Mouse (Mus musculus) naive thymus-derived CD4-positive, alpha-beta T cell, adult 2 months (primary cell): ENCODE data around the gene Tjp2.

Experiments
- DNase-seq: peaks from one replicate; pipeline ENCODE4 v3.0.0-alpha.2; 2011; ENCODE audit warnings: low read depth

Tjp2 gene

DNA sequence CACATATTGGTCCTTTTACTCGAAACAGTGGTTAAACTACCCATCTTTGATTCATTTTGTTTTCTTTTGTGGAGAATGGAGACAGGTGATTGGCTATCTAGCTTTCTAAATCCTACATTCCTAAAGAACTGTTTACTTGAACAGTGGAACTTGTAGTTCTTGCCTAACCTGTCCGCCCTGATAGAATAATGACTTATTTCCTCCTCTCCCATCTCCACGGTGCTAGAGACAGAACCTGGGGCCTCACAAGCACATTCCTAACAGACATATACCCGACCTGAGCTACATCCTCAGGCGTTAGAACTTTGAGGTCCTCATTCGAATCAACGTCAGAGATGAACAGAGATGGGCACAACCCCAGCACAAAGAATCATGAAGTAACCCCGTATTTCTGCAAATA is 44.4 kb downstream of the Tjp2 start:
- DNase-seq, result no peak

DNA sequence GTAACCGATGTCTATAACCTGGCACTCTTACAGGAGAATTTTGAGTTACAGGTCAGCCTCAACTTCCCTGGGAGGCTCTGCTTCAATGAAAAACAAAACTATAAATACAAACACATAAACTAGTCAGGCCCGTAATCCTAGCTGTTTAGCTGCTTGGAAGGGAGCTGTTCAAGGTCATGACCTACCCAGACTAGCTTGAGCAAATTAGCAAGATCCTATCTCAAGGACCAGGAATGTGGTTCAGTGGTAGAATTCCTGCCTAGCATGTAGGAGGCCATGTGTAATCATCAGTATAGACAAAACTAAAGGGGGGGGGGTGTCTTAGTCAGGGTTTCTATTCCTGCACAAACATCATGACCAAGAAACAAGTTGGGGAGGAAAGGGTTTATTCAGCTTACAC is 46.7 kb downstream of the Tjp2 start:
- no peak for DNase-seq

DNA sequence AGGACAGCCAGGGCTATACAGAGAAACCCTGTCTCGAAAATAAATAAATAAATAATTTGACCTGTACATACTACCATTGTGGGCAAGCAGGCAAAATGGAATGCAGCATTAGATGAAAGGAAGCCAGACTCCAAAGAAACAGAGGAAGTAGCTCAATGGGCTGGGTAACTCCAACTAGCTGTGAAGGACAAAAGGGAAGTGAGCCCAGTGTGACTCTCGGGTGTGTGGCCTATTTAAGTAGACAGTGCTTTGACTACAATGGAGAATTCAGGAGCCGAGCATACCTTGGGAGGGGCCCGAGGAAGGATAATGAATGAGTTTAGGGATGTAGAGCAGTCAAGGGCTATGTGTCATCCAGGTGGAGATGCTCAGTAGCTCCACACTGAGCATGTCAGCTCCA is 48.1 kb downstream of the Tjp2 start:
- DNase-seq, result no peak

DNA sequence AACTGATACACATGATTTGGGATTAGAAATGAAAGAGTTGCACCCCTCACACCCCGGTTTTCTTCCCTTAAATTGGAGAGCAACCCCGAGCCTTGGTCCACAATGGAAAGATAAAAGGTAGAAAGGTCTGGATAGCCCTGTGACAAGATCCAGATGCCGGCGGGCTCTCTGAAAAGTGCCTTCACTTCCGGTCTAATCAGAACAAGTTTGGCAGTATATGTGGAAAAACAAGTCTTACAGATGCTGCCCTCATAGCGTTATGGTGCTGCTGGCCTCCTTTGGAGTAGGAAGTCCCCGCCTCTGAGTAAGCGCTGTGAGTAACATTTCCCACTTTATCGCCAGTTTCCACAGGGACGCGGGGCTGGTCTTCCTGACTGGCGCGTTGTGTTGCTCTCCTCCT is 49.9 kb downstream of the Tjp2 start:
- no peak for DNase-seq

DNA sequence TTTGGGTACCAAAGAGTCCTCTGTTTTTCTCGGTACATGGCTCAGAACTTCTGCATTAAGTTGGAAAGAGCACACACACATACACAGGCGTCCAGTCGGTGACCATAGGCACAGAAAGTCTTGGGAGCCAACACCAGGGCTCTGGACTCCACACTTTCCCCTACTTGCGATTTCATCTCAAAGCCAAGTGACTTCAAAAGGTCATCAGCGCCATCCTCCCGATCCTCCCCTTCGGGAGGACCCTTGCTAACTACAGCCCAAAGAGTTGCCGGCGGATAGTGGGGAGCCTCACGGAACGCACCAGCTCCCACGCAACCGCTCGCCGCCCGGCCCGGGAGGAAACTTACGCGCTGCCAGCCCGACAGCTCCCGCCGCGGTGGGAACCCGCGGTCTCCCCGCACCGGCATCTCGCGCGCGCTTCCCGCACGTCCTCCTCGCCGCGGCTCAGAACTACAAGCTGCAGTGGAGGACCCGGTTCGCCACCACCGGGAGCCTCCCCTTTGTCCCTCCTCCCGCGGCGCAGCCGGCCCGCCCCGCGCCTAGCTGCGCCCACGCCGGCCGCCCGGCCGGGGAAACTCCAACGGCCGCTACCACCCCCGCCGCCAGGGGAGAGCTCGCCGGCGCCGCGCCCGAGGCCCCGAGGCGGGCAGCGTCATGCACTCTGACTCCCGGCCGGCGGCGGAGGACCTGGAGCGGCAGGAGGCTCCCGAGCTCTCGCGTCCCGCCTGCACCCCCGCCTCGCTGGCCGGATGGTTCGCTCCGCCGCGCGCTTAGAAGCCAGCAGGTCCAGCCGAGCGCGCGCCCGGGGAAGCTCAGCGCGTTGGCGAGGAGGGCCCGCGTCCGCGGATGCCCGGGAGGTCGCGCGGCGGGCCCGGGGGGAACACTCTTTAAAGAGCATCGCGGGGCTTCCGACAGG is 51.0 kb downstream of the Tjp2 start:
- DNase-seq, result peak; percentile 33

DNA sequence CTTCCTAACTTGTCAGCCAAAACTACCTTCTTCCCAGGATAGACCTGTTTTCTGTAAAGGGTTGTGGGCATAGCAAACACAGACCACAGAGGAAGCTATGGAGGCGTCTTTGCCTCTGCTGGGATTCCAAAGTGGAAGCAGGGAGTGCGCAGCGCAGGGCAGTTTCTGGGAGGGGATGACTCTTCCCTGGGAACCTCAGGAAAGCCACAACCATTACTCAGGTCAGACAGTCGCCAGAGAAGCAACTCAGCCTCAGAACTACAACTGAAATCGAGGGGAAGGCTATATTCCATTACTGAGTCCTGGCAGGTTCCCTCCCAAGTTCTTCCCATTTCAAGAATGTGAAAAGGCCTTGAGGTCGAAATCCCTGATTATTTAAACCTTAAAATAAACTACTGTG is 51.8 kb downstream of the Tjp2 start:
- DNase-seq, result no peak

DNA sequence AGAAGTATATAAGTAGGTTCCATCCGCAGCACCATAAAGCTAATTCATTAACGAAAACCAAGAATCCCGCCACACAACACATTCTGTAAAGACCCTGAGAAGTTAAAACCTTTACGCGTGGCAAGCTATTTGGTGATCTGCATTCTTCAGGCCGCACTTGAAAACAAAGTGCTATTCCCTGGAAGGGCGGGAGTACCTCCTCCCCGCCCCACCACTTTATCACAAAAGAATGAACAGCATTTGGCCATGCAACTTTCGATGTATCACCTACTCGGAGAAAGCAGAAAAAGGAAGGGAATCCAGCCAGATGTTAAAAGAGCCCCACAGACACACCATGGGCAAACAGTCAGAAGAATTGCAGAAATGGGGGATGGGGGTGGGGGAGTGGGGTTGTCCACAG is 56.3 kb downstream of the Tjp2 start:
- no peak for DNase-seq

DNA sequence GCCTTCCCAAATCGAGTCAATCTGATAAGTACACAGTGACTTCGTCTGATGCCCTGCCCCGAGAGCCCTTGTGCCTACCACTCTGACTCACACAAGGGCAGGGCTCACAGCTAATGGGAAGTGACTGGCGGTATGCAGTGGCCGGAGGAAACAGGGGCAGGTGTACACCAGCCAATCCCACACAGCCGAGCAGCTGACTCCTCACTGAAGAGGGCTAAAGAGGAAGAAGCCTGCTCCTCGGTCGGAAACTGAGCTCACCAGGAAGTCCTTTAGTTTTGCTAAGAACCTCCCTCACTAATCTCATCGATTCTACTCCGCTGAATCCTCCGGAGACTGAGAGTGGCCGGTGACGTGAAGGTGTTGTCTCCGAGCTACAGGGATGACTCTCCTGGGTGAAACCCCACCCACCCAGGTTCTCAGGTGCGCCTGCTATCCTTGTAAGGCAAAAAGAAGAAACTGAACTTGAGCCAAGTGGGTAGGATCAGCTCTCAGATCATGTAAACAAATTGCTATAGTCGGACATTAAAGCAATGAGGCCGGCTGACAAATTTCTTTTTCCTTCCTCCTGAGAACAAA is 58.2 kb downstream of the Tjp2 start:
- peak; percentile 39 for DNase-seq

DNA sequence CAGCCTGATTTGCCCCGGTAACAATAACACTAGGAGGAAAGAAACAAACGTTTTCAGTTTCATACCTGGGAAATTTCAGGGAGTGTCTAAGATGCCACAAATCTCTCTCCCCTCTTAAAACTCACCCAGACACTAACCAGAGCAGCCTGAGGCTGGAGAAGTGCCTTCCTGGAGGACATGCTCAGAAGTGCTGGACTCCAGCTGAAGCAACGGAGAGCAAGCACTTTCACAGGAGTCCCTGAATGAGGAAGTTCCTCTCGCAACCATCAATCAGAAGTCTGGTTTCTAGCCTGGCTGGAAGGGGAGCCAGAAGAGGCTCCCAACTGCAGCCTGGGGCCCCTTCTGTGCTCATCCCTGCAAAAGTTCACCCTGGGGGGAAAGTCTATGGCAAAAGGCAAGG is 60.9 kb downstream of the Tjp2 start:
- no peak for DNase-seq

DNA sequence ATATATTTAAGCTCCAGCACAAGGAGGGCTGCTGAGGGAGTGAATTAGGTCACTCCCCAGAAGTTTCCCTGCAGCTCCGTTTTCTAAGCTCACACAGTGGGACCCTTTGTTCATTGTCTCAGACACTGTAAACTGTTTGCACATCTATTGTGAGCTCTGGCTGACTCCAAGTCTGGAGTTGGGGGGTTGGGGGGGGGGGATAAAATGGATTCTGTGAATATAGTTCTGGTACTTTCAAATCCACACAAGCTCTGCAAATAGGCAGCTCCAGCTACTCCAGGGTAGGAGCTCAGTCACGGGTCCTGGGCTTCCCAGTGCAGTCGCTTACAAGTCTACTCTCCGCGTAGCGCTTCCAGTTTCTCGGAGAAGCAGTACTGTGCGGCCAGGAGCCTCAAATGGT is 64.4 kb downstream of the Tjp2 start:
- DNase-seq, result no peak

DNA sequence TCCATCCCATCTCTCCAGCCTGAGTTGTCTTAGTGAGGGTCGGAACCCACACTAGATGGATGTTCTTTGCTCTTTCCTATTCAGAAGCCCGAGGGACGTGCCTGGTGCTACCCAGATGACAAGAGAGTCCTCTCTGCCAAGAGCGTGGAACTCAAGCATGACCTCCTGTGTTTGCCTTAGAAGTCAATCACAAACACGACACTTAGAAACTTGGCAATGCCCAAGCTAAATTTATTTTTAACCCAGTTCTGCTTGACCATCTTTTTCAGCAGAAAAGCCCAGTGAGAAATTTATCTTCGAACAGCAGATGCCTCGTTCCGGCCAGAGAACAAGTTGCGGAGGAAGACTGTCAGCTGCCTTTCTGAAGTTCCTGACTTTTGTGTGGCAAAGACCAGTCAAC is 65.1 kb downstream of the Tjp2 start:
- no peak for DNase-seq

DNA sequence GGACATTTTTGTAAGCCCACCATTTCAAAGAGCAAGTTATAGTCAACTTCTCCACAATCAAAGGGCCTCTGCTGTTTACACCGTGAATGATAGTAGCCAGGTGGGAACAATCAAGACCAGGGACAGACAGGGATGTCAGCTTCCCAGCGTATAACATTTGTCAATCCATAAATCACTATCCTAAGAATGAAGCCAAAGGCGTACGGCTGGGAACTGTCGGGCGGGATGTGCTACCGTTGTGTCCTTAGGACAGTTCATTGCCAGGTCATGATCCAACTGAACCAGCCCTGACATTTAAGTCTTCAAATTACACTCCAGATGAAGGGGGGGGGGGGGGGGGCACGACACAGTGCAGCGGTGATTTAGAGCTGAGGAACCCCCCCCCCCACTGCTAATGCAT is 65.5 kb downstream of the Tjp2 start:
- no peak for DNase-seq

DNA sequence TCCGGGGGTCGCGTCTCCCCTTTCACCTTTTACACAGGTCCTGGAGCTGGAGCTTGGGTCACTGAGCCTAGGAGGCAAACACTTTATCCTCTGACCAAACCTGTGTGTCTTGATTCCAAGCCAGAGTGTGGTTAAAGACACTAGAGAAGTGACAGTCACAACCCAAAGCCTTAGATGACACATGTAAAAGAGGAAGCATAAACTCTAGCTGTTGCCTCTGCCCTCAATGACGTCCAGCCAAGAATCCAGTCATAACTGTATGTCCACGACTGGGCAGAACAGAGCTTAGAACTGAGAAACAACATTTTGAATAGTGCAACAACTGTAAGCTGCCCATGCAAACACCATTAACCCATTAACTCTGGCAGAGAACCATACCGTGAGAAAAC is 68.8 kb downstream of the Tjp2 start:
- no peak for DNase-seq

DNA sequence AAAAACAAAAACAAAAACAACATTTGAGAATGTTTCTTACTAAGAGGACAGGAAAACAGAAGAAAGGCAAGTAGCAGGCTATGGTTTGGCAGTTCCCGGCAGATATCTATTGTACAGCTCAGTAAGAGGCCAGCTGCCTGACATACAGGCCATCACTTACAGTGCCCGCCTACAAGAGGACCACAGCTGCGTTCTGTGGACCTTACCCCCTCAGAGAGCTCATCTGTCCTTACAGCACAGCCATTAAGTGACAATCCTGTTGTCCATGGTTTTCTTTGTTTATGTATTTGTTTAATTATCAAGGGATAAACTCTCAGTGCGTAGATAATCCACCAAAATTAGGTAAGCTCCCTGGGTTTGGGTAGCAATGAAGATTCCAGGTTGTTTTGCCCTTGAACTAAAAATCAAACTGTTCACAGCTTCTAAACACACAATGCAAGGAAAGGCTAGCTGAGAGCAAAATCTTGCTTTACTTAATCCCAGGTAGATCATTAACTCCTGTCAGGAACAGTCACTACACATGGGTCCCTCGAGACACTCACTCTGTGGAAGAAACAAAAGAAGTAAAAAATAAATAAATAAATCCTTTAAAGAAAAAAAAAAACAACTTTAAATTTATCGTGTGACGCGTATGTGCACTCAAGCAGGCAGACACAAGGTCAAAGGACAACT is 69.3 kb downstream of the Tjp2 start:
- no peak for DNase-seq

DNA sequence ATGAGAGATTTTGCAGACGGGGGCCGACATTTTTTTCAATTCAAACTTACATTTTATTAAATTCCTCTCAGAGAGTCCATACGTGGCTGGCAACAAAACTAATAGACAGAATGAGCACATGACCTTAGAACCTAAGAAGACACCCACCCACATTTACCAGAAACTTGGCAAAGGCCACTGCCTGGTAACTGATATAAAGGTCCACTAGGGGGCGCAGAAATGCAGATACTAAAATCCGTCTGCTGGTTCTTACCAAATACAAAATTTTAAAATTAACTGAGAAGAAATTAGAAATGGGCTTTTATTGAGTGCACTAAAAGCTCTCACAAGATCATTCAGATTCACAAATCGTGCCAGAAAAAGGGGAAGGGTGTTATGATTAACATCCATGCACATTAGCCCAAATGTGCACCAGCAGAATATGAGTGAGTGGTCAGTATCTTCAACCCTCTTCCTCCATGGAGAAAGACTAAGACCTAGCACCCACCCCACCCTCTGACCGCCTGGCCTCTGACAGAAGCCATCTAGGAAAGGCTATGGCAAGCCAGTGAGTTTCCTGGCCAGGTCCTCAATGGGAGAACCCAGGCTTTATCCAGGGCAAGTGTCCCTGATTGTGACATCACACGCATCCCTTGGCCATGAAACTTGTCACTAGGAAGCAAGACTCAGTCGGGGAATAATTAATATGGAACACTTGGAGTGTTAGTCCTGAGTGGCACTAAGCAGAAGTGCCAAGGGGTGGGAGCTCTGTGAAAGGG is 71.4 kb downstream of the Tjp2 start:
- DNase-seq, result peak; percentile 51

DNA sequence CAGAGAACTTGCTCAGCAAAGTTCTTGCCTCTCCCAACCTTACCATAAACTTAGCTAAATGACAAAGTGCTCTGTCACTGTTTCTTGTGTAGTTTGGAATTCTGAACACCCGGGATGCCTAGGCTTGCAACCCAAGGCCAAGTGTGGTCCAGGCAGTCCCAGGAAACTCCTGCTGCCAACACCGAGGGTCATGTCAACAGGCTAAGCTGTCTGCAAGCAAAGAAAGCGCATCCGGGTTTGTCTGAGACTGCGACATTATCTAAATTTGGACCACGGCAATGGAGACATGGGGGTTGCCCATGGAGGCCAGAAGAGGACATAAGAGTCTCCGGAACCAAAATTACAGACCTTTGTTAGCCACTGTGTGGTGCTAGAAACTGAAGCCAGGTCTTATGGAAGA is 80.8 kb downstream of the Tjp2 start:
- DNase-seq, result no peak

DNA sequence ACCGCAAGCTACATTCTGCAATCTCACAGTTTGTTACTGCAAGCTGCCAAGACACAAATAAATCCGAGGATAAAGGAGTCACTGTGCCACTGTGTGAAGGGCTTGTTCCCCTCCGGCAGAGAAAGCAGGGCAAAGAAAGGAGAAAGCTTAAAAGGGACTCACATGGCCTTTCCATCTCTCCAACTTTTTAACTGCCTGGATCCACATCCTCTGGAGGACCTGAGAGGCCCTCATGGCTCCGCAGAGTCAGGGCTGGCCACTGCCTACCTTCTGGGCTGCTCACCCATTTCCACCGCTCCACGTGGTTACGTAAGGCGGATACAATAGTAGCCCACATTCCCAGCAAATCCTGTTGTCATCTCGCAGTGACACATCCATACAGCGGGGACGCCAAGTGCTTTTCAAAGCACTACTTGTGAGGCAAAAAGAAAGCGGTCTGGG is 82.2 kb downstream of the Tjp2 start:
- no peak for DNase-seq

DNA sequence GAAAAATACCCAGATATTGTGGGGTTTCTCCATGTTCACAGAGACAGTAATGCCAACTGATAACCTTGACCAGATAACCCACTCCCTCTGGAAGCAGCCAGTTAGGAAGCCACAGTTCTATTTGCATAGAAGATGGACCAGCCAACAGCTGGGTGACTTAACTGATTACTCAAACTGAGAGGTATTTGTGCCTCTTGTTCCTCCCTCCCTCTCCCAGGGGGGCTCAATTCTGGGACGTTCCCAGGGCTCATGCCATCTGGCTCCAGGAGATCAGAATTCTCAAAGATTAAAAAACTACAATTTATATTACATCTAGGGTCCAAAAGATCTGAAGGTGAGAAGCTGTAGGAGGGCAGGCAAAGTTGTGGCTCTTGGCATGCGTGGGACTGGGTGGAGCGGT is 84.5 kb downstream of the Tjp2 start:
- no peak for DNase-seq

DNA sequence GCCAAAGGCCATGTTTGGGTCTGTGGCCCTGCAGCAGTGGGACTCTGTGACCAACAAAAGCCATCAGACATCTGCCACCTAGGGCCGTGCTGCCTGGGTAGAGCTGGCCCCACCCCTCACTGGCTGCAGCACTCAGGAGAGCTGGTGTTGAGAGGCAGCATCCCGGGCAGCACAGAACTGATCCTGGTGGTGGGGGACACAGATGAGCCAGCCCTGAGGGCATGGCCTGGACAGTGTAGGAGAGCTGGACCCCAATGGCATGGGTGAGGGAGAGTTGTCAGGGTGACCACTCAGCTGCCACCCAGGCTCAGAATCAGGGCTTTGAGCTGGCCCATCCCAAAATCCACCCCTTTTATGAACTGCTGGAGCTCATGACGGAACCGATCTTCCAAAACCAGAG is 87.4 kb downstream of the Tjp2 start:
- DNase-seq, result no peak

DNA sequence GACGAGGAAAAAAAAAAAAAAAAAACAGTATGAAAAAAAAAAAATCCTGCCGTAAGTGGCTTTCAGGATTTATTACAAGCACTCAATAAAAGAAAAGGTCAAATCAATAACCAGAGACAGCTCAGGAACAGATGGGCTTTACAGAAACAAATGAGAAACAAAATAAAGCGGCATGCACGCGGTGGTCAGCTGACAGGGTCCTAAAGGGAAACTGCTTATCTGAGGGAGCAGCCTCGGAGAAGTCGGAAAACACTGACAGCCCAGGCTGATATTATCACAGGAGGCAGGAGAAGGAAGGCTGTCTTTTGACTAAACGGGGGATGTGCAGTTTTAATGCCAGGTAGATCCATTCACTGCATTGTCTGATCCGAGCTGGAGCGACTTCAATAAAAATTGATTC is 89.8 kb downstream of the Tjp2 start:
- DNase-seq, result no peak

DNA sequence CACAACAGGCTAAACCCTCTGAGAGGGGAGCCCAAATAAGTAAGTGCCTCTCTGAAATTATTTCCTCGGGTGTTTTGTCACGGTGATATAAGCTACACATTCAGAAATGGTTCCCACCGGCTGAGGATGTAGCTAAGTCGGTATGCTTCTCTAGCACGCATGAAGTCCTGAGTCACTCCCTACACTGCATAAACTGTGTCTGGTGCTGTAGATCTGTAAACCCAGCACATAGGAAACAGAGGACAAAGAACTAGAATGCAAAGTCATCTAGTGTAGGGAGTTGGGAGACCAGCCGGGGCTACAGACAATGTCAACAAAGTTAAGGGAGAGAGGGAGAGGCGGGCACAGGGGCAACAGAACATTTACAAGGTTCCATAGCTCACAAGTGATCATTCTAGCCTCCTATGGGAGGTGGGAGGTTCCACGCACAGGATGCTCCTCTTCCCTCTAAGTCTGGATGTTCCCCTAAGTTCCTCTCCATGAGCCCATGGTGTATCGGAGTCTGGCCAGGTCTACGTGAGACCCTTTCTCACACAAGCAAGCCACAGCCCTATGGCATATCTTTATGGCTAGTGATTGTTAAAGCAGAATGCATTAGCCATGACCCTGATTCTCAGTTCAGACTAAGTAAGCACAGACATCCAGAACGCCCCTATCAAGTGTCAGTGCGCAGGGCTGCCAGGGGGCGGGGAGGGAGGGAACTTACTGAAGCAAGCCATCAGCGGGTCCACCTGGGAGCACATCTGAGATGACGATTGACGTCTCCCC is 90.5 kb downstream of the Tjp2 start:
- no peak for DNase-seq
